Mouse (Mus musculus) cerebellum, adult 2 months (tissue): ENCODE results near the gene Stom. TPM values are rescaled to one million over a fixed set of nuclear protein-coding genes. Genes with fewer than 3 reads are reported as not detected.

Experiments
- DNase-seq, 2 experiments: peaks; one replicate each; pipeline ENCODE4 v3.0.0; 2021
- H3K27ac ChIP-seq: fragments of 200-500 bp; 2 replicates; pipeline ENCODE4 v1.5.1; 2012; ENCODE audit warnings: low read length, control low read depth, inconsistent platforms; ENCODE audit not compliant: insufficient read depth
- H3K27me3 ChIP-seq: fragments of 200-500 bp; 2 replicates; pipeline ENCODE4 v1.6.1; 2012; ENCODE audit warnings: inconsistent platforms, mild to moderate bottlenecking, low read length, moderate library complexity; ENCODE audit not compliant: control insufficient read depth, insufficient read depth
- H3K4me1 ChIP-seq: fragments of 200-500 bp; 2 replicates; pipeline ENCODE4 v1.6.1; 2011; ENCODE audit warnings: low read length; ENCODE audit not compliant: control insufficient read depth, insufficient read depth
- H3K4me3 ChIP-seq: fragments of 200-500 bp; replicated peaks from 2 replicates; pipeline ENCODE3; 2011; ENCODE audit warnings: mild to moderate bottlenecking, low read depth, low read length, control low read depth; ENCODE audit not compliant: insufficient read depth
- CTCF ChIP-seq: fragments of 200-500 bp; IDR thresholded peaks from 2 replicates; pipeline ENCODE4 v1.5.1; 2011; ENCODE audit warnings: low read depth, mild to moderate bottlenecking, control low read depth, low read length, moderate library complexity, borderline replicate concordance; ENCODE audit not compliant: insufficient read depth
- POLR2A ChIP-seq: fragments of 200-500 bp; IDR thresholded peaks from 2 replicates; pipeline ENCODE4 v1.6.1; 2011; ENCODE audit warnings: low read length, control low read depth, borderline replicate concordance; ENCODE audit not compliant: insufficient read depth
- WGBS: fragments of 180-500 bp; shearing (Covaris S2); methylation state at CpG from one replicate; pipeline ENCODE4 v1.1.7; 2018; 5-methylcytosine and 5-hydroxymethylcytosine counted together
- polyA plus RNA-seq: library from polyadenylated mRNA; depleted of rRNA; stranded (reverse); fragments of >200 nt; gene quantifications from 2 replicates; pipeline ENCODE4 v1.2.3, GENCODE M21; 2012

Gene Stom
- polyA plus RNA-seq, 1 experiment: 14.9 TPM

GRCm38 (mm10) chr2:35291856-35292255, 44.9 kb downstream of the Stom start:
- peak in 1 of 2 experiments; percentile 37 for DNase-seq
- WGBS: 37% methylated on average over 3 of the region's 3 CpGs
- H3K27ac ChIP-seq: no peak overlapping the region
- peaks cover 13% of the 10 kb centered on the region for H3K4me1 ChIP-seq
- no peaks in the 10 kb centered on the region for H3K27me3 ChIP-seq
- H3K4me3 ChIP-seq: no peak overlapping the region
- peak; percentile 17; the same call in 1 of the 2 replicates for TF ChIP-seq CTCF
- TF ChIP-seq POLR2A: no peak

- peaks cover 13% of the 10 kb centered on the region for H3K4me1 ChIP-seq
- no peak for TF ChIP-seq POLR2A
- peak; percentile 90 for TF ChIP-seq CTCF
- H3K27me3 ChIP-seq: no peaks in the 10 kb centered on the region
- peak; percentile 66 to 85 for DNase-seq
- no peak overlapping the region for H3K4me3 ChIP-seq
- WGBS: 40% methylated on average over 13 of the region's 13 CpGs
- H3K27ac ChIP-seq: no peak overlapping the region
These were observed 47.8 kb downstream of the Stom start for GRCm38 (mm10) chr2:35288758-35289635.

DNA sequence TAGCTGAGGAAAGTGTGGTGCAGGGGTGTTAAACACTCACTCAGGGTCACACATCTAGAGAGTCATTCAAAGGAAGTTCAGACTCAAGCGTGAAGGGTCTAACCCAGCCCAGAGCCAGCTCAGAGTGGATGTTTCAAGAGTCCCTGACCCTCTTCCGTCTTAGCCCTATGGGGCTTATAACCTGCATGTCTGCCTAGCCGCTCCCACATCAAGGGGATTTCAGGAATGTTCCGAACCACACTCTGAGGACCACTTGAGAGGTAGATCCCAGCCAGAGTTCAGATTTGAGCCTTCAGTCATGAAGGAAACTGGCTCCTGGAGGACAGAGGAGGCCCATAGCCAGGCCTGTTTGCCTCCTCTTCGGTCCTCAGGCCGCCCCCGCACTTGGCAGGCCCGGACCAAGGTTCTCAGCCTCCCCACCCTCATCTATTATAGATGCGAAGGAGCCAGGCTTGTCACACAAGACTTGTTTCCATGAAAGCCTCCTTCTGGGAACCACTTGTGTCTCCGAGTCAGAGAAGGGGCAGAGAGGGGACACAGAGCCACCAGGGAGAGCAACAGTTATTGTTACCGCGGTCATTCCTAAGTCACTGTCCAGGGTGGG, 49.7 kb downstream of the Stom start:
- no peaks in the 10 kb centered on the region; the same call in 1 of the 2 replicates for H3K27me3 ChIP-seq
- no peak overlapping the region for H3K4me3 ChIP-seq
- peaks cover under 1% of the 10 kb centered on the region; the same call in 1 of the 2 replicates for H3K4me1 ChIP-seq
- TF ChIP-seq CTCF (no peak), POLR2A (no peak)
- WGBS: 78% methylated on average over 12 of the region's 12 CpGs
- no peak for DNase-seq
- H3K27ac ChIP-seq: no peak overlapping the region

- TF ChIP-seq CTCF: no peak
- no peak for TF ChIP-seq POLR2A
- Histone ChIP-seq H3K27ac (no peak overlapping the region), H3K4me1 (no peaks in the 10 kb centered on the region), H3K27me3 (no peaks in the 10 kb centered on the region; the same call in 1 of the 2 replicates), H3K4me3 (no peak overlapping the region)
- no peak for DNase-seq
- 83% methylated on average over 5 of the region's 5 CpGs for WGBS
These were observed 51.6 kb downstream of the Stom start for GRCm38 (mm10) chr2:35285209-35285608.

GRCm38 (mm10) chr2:35283997-35284396, 52.8 kb downstream of the Stom start:
- H3K27ac ChIP-seq: no peak overlapping the region
- TF ChIP-seq CTCF (no peak), POLR2A (no peak)
- no peaks in the 10 kb centered on the region for H3K4me1 ChIP-seq
- 81% methylated on average over 4 of the region's 4 CpGs for WGBS
- no peak for DNase-seq
- no peaks in the 10 kb centered on the region; the same call in 1 of the 2 replicates for H3K27me3 ChIP-seq
- no peak overlapping the region for H3K4me3 ChIP-seq

DNA sequence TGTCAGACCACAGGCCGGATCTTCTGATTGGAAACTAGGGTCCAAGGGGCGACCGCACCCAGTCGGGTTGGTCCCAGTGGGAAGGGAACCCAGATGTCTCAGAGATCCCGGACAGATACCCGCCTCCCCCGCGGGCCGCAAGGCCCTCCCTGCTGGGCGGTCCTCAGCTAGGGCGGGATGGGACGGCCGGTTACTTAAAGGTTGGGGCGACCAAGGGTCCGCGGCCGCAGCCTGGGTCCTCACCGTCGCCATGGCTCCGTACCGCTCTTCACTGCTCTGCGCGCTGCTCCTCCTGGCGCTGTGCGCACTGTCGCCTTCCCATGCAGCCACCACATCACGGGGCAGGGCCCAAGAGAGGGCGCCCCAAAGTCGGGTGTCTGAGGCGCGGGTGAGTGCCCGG, 54.6 kb downstream of the Stom start:
- Histone ChIP-seq H3K27me3 (no peaks in the 10 kb centered on the region; the same call in 1 of the 2 replicates), H3K4me3 (no peak overlapping the region), H3K27ac (no peak overlapping the region), H3K4me1 (no peaks in the 10 kb centered on the region)
- no peak for DNase-seq
- no peak for TF ChIP-seq POLR2A
- TF ChIP-seq CTCF: no peak
- 4% methylated on average over 32 of the region's 32 CpGs for WGBS

DNA sequence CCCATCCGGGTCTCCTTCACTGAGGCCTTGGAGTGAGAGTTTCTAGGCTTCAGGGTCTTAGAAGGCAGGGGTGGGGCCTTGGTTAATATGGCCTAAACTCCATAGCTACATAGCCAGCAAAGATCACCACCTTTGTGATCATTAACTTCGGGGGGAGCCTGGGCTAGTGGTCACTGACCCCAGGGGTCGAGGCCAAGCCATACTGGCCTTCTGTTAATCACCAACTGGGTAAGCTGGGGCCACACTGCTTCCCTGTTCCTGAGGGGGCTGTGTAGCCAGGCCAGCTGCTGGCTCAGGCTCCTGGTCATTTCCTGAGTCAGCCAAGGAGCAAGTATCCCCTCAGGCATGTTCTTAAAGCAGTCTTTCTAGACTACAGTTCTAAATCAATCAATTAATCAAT, 56.8 kb downstream of the Stom start:
- H3K4me3 ChIP-seq: no peak overlapping the region
- TF ChIP-seq CTCF: no peak
- TF ChIP-seq POLR2A: no peak
- no peaks in the 10 kb centered on the region for H3K4me1 ChIP-seq
- whole genome bisulfite sequencing: 60% methylated on average over 3 of the region's 3 CpGs
- no peak overlapping the region for H3K27ac ChIP-seq
- H3K27me3 ChIP-seq: no peaks in the 10 kb centered on the region; the same call in 1 of the 2 replicates
- DNase-seq: no peak
